Mouse (Mus musculus): Measurements from ENCODE around the gene Ets1. TPM values are rescaled to one million over a fixed set of nuclear protein-coding genes. Genes with fewer than 3 reads are reported as not detected.

Gene Ets1
- polyA plus RNA-seq, 1 experiment, result 13.2 TPM

DNA sequence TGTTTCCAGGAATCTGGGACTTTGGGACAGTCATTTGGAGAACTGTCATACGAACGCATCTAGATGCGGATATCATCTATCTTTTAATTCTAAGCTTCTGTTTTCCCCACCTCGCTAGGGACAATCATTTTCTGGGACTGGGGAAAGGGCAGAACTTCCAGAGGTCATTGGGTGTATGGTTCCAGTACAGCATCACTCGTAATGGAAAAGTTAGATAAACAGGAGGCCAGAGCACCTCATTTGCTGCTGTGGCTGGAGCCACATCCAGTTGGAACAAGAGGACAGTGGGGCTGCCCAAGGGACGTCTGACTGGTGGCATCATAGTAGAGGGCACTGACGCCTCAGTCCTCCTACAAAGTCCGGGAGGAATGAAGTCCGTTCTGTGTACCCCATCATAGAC is 21.8 kb upstream of the Ets1 start:
- Histone ChIP-seq H3K9me3 (replicated peaks; ENCODE audit: control insufficient read depth, insufficient read depth, low read length, poor library complexity, severe bottlenecking) (no peaks in the 10 kb centered on the region), H3K4me1 (ENCODE audit: control insufficient read depth, insufficient read depth, low read length) (no peaks in the 10 kb centered on the region), H3K27ac (ENCODE audit: insufficient read depth, low read length) (no peak overlapping the region), H3K9ac (ENCODE audit: low read depth, poor library complexity, severe bottlenecking) (no peak overlapping the region), H3K27me3 (ENCODE audit: control insufficient read depth, insufficient read depth, low read length, poor library complexity, severe bottlenecking) (no peaks in the 10 kb centered on the region), H3K4me3 (ENCODE audit: low read depth, low read length) (no peak overlapping the region), H3K36me3 (ENCODE audit: control insufficient read depth, insufficient read depth, low read length, poor library complexity, severe bottlenecking) (no peaks in the 10 kb centered on the region)
- no peak for TF ChIP-seq EP300 (IDR thresholded peaks at IDR 0.05; ENCODE audit: insufficient read depth, low read depth, low read length)
- no peak for TF ChIP-seq CTCF (IDR thresholded peaks at IDR 0.05; ENCODE audit: low read depth, low read length)
- TF ChIP-seq POLR2A (IDR thresholded peaks at IDR 0.05; ENCODE audit: insufficient read depth, low read length), result no peak

DNA sequence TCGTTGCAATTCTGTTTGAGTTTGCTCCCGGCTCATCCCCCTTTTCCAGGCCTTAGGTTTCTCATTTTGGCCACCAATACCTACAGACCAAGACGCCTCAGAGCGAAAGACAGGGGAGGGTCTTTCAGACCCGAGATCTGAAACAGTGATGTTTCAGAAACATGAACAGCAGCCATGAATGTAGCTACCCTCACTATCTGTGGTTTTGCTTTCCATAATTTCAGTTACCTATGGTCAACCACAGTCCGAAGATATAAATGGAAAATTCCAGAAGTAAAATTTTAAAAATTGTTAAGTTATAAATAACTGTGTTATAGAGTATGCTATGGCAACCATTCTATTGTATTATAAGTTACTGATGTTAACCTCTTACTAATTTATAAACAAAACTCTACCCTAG is 20.6 kb upstream of the Ets1 start:
- H3K27ac ChIP-seq (ENCODE audit: insufficient read depth, low read length), result no peak overlapping the region
- no peak overlapping the region for H3K9ac ChIP-seq (ENCODE audit: low read depth, poor library complexity, severe bottlenecking)
- no peak overlapping the region for H3K4me3 ChIP-seq (ENCODE audit: low read depth, low read length)
- no peaks in the 10 kb centered on the region for H3K4me1 ChIP-seq (ENCODE audit: control insufficient read depth, insufficient read depth, low read length)
- H3K36me3 ChIP-seq (ENCODE audit: control insufficient read depth, insufficient read depth, low read length, poor library complexity, severe bottlenecking), result no peaks in the 10 kb centered on the region
- H3K9me3 ChIP-seq (replicated peaks; ENCODE audit: control insufficient read depth, insufficient read depth, low read length, poor library complexity, severe bottlenecking), result no peaks in the 10 kb centered on the region
- TF ChIP-seq CTCF (IDR thresholded peaks at IDR 0.05; ENCODE audit: low read depth, low read length), result no peak
- no peak for TF ChIP-seq EP300 (IDR thresholded peaks at IDR 0.05; ENCODE audit: insufficient read depth, low read depth, low read length)
- no peak for TF ChIP-seq POLR2A (IDR thresholded peaks at IDR 0.05; ENCODE audit: insufficient read depth, low read length)
- no peaks in the 10 kb centered on the region for H3K27me3 ChIP-seq (ENCODE audit: control insufficient read depth, insufficient read depth, low read length, poor library complexity, severe bottlenecking)

- H3K27ac ChIP-seq (ENCODE audit: insufficient read depth, low read length), result no peak overlapping the region
- no peak overlapping the region for H3K9ac ChIP-seq (ENCODE audit: low read depth, poor library complexity, severe bottlenecking)
- no peaks in the 10 kb centered on the region for H3K27me3 ChIP-seq (ENCODE audit: control insufficient read depth, insufficient read depth, low read length, poor library complexity, severe bottlenecking)
- H3K9me3 ChIP-seq (replicated peaks; ENCODE audit: control insufficient read depth, insufficient read depth, low read length, poor library complexity, severe bottlenecking), result no peaks in the 10 kb centered on the region
- no peaks in the 10 kb centered on the region for H3K36me3 ChIP-seq (ENCODE audit: control insufficient read depth, insufficient read depth, low read length, poor library complexity, severe bottlenecking)
- H3K4me1 ChIP-seq (ENCODE audit: control insufficient read depth, insufficient read depth, low read length), result no peaks in the 10 kb centered on the region
- no peak for TF ChIP-seq CTCF (IDR thresholded peaks at IDR 0.05; ENCODE audit: low read depth, low read length)
- TF ChIP-seq EP300 (IDR thresholded peaks at IDR 0.05; ENCODE audit: insufficient read depth, low read depth, low read length), result no peak
- TF ChIP-seq POLR2A (IDR thresholded peaks at IDR 0.05; ENCODE audit: insufficient read depth, low read length), result no peak
- H3K4me3 ChIP-seq (ENCODE audit: low read depth, low read length), result no peak overlapping the region
Observed at GRCm38 (mm10) chr9:32615986-32616385, 20.0 kb upstream of the Ets1 start.

DNA sequence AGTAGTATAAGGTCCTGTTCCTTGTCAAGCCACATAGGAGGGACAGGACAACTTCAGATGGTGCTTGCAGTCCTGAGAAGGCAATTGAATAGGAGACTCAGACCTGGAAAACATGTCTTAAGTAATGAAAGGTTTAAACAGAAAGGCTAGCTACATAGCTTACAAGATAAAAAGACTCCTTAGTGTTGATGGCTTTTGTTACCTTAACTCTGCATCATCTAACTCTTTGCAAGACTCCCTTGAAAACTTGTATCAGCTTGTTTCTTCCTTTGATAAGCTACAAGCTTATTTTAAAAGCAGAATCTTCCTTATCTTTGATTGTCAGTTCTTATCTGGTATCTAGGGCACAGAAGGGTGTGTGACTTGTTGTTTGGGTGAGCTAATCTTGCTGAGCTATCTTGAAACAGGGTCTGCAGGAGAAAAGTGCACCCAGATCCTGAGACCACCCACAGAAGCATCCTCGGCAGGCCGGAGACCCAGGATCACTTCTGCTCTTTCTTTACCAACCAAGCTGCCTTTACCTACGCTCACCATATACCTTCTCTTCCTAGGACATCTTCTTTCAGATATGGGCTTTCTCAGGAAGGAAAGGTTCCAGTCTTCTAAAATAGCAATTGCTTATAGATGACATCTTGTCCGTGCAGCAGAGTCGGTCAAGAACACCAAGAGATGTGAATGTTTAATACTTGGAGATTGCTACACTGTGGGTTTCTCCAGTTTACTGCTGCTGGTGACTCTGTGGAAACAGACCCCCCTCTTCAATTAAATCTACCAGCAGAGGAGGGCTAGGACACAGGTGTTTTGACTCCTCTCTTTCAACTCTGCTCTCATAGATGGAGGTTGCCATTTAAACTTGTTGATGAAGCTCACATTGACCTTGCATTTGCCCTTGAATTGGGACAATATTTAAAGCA is 19.2 kb upstream of the Ets1 start:
- H3K36me3 ChIP-seq (ENCODE audit: control insufficient read depth, insufficient read depth, low read length, poor library complexity, severe bottlenecking), result no peaks in the 10 kb centered on the region
- TF ChIP-seq EP300 (IDR thresholded peaks at IDR 0.05; ENCODE audit: insufficient read depth, low read depth, low read length) (no peak), CTCF (IDR thresholded peaks at IDR 0.05; ENCODE audit: low read depth, low read length) (no peak), POLR2A (IDR thresholded peaks at IDR 0.05; ENCODE audit: insufficient read depth, low read length) (no peak)
- no peak overlapping the region for H3K9ac ChIP-seq (ENCODE audit: low read depth, poor library complexity, severe bottlenecking)
- H3K27ac ChIP-seq (ENCODE audit: insufficient read depth, low read length), result no peak overlapping the region
- H3K4me1 ChIP-seq (ENCODE audit: control insufficient read depth, insufficient read depth, low read length), result no peaks in the 10 kb centered on the region
- no peak overlapping the region for H3K4me3 ChIP-seq (ENCODE audit: low read depth, low read length)
- H3K9me3 ChIP-seq (replicated peaks; ENCODE audit: control insufficient read depth, insufficient read depth, low read length, poor library complexity, severe bottlenecking), result no peaks in the 10 kb centered on the region
- H3K27me3 ChIP-seq (ENCODE audit: control insufficient read depth, insufficient read depth, low read length, poor library complexity, severe bottlenecking), result no peaks in the 10 kb centered on the region

GRCm38 (mm10) chr9:32617430-32617768 is 18.6 kb upstream of the Ets1 start:
- H3K9ac ChIP-seq (ENCODE audit: low read depth, poor library complexity, severe bottlenecking), result no peak overlapping the region
- H3K9me3 ChIP-seq (replicated peaks; ENCODE audit: control insufficient read depth, insufficient read depth, low read length, poor library complexity, severe bottlenecking), result no peaks in the 10 kb centered on the region
- H3K27ac ChIP-seq (ENCODE audit: insufficient read depth, low read length), result no peak overlapping the region
- no peak overlapping the region for H3K4me3 ChIP-seq (ENCODE audit: low read depth, low read length)
- H3K36me3 ChIP-seq (ENCODE audit: control insufficient read depth, insufficient read depth, low read length, poor library complexity, severe bottlenecking), result no peaks in the 10 kb centered on the region
- TF ChIP-seq CTCF (IDR thresholded peaks at IDR 0.05; ENCODE audit: low read depth, low read length) (no peak), POLR2A (IDR thresholded peaks at IDR 0.05; ENCODE audit: insufficient read depth, low read length) (no peak), EP300 (IDR thresholded peaks at IDR 0.05; ENCODE audit: insufficient read depth, low read depth, low read length) (no peak)
- H3K27me3 ChIP-seq (ENCODE audit: control insufficient read depth, insufficient read depth, low read length, poor library complexity, severe bottlenecking), result no peaks in the 10 kb centered on the region
- H3K4me1 ChIP-seq (ENCODE audit: control insufficient read depth, insufficient read depth, low read length), result no peaks in the 10 kb centered on the region

DNA sequence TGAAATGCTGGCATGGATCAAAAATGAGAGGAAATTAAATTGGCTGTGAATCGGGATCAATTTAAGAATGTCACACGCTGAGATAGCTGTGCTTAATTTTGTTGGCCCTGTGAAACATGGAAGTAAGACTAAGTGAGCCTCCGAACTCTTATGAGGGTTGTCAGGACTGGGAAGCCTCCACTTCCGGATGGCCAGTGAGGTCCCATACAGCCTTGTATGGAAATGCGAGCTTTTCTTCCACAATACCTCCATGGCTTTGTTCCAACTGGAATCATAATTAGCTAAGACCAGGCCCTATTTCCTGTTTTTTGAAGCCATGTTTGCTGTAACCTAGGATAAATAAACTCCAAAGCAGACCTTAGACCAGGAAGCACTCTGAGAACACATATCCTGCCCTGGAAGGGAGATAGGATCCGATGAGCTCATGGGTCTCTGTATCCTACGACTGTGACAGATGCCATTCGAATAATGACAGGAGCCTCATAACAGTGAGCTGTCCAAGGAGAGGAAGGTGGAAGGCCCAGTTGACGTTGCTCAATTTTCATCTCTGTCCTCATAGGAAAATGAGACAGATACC is 17.4 kb upstream of the Ets1 start:
- TF ChIP-seq CTCF (IDR thresholded peaks at IDR 0.05; ENCODE audit: low read depth, low read length) (no peak), EP300 (IDR thresholded peaks at IDR 0.05; ENCODE audit: insufficient read depth, low read depth, low read length) (no peak), POLR2A (IDR thresholded peaks at IDR 0.05; ENCODE audit: insufficient read depth, low read length) (no peak)
- no peaks in the 10 kb centered on the region for H3K27me3 ChIP-seq (ENCODE audit: control insufficient read depth, insufficient read depth, low read length, poor library complexity, severe bottlenecking)

More for the DNA sequence above, 17.4 kb upstream of the Ets1 start:
- H3K9me3 ChIP-seq (replicated peaks; ENCODE audit: control insufficient read depth, insufficient read depth, low read length, poor library complexity, severe bottlenecking), result no peaks in the 10 kb centered on the region
- H3K4me3 ChIP-seq (ENCODE audit: low read depth, low read length), result no peak overlapping the region
- no peaks in the 10 kb centered on the region for H3K36me3 ChIP-seq (ENCODE audit: control insufficient read depth, insufficient read depth, low read length, poor library complexity, severe bottlenecking)
- H3K9ac ChIP-seq (ENCODE audit: low read depth, poor library complexity, severe bottlenecking), result no peak overlapping the region
- H3K4me1 ChIP-seq (ENCODE audit: control insufficient read depth, insufficient read depth, low read length), result no peaks in the 10 kb centered on the region
- no peak overlapping the region for H3K27ac ChIP-seq (ENCODE audit: insufficient read depth, low read length)

Data from ES-Bruce4 (cell line).